Mouse (Mus musculus) intestine, embryonic 14.5 days (tissue): Measurements from ENCODE around the gene Sf3a3. TPM values are rescaled to one million over a fixed set of nuclear protein-coding genes. Genes with fewer than 3 reads are reported as not detected.

Experiments used
- ATAC-seq: fragments of 200-750 bp; cut with Nextera tagmentation; replicated peaks from 2 replicates; pipeline ENCODE4 v1.8.0; 2017; ENCODE audit warnings: low read depth, moderate number of reproducible peaks, moderate TSS enrichment, moderate library complexity; ENCODE audit not compliant: low FRiP score, low TSS enrichment
- DNase-seq: peaks from one replicate; pipeline ENCODE4 v3.0.0-alpha.2; 2018; ENCODE audit warnings: low spot score
- H3K27ac ChIP-seq: fragments of 300-500 bp; sonication (generic); 2 replicates; pipeline ENCODE4 v1.5.1; 2014; ENCODE audit warnings: low read depth, mild to moderate bottlenecking, control low read depth
- H3K27me3 ChIP-seq: fragments of 300-500 bp; sonication (generic); replicated peaks from 2 replicates; pipeline ENCODE4 v1.6.1; 2014; ENCODE audit warnings: low read length, control low read depth; ENCODE audit not compliant: control insufficient read depth, insufficient read depth
- H3K36me3 ChIP-seq: fragments of 300-500 bp; sonication (generic); 2 replicates; pipeline ENCODE4 v1.6.1; 2014; ENCODE audit warnings: low read length, control low read depth; ENCODE audit not compliant: control insufficient read depth, insufficient read depth
- H3K4me1 ChIP-seq: fragments of 300-500 bp; sonication (generic); replicated peaks from 2 replicates; pipeline ENCODE4 v1.6.1; 2014; ENCODE audit warnings: low read length, control low read depth, mixed read lengths; ENCODE audit not compliant: control insufficient read depth, insufficient read depth
- H3K4me2 ChIP-seq: fragments of 300-500 bp; sonication (generic); 2 replicates; pipeline ENCODE4 v1.6.1; 2014; ENCODE audit warnings: low read length
- H3K4me3 ChIP-seq: fragments of 300-500 bp; sonication (generic); 2 replicates; pipeline ENCODE4 v1.5.1; 2014; ENCODE audit warnings: low read depth, low read length, control low read depth, mixed read lengths
- H3K9ac ChIP-seq: fragments of 300-500 bp; sonication (generic); 2 replicates; pipeline ENCODE4 v1.6.1; 2014; ENCODE audit warnings: mild to moderate bottlenecking, low read length
- H3K9me3 ChIP-seq: fragments of 300-500 bp; sonication (generic); 2 replicates; pipeline ENCODE4 v1.6.1; 2016; ENCODE audit warnings: low read length, control low read depth; ENCODE audit not compliant: control insufficient read depth
- WGBS: fragments of 180-500 bp; shearing (Covaris S2); extraction: QIAGEN DNeasy Blood & Tissue Kit; methylation state at CpG from one replicate; pipeline ENCODE4 v1.1.7; 2014; 5-methylcytosine and 5-hydroxymethylcytosine counted together
- polyA plus RNA-seq: library from polyadenylated mRNA; unstranded; fragments of >200 nt; fragmentation: Nextera tagmentation; extraction: Ambion mirVana; gene quantifications from 2 replicates; pipeline ENCODE4 v1.2.1, GENCODE M21; 2014

The Sf3a3 gene
- polyA plus RNA-seq, 1 experiment from 2014 or later, result 142 TPM

- DNase-seq, result peak; percentile 88
- peak; percentile 85 for ATAC-seq
- H3K9me3 ChIP-seq, result no peaks in the 10 kb centered on the region
- peak within 1 kb of the TSS; percentile 83 for H3K4me3 ChIP-seq
- peak within 1 kb of the TSS; percentile 77 for H3K9ac ChIP-seq
- peaks cover 8% of the 10 kb centered on the region; the same call in 1 of the 2 replicates for H3K36me3 ChIP-seq
- peaks cover 7% of the 10 kb centered on the region for H3K4me1 ChIP-seq
- peaks cover 8% of the 10 kb centered on the region; the same call in 1 of the 2 replicates for H3K27me3 ChIP-seq
- H3K27ac ChIP-seq, result peak within 1 kb of the TSS; percentile 41; the same call in 1 of the 2 replicates
- H3K4me2 ChIP-seq, result peak within 1 kb of the TSS; percentile 64
- under 1% methylated on average over 43 of the region's 43 CpGs for WGBS
These were observed 21.3 kb upstream of the Sf3a3 start, which contains the start of gene Utp11 for GRCm38 (mm10) chr4:124693135-124693894. TSS of gene Utp11 (minus strand) at chr4:124693600.

DNA sequence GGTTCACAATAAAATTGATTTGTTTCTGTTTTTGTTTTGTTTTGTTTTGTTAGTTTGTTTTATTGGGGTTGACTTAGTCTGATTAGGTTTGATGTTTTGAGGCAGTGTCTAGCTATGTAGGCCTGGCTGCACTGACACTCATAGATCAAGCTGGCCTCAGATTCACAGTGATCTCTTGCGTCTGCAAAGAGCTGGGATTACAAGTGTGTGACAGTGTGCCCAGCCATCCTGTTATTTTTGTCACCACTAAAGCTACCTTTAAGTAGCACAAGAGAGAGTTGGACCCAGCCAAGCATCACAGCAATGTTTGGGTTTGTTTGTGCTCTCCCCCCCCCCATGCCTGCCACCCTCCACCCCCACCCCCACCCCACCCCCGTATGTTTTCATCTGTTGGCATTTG, 20.0 kb upstream of the Sf3a3 start:
- WGBS, result 85% methylated on average over 2 of the region's 2 CpGs
- DNase-seq (no peak), ATAC-seq (no peak)
- Histone ChIP-seq H3K9me3 (no peaks in the 10 kb centered on the region), H3K4me1 (peaks cover 10% of the 10 kb centered on the region), H3K9ac (no peak overlapping the region), H3K27me3 (peaks cover 8% of the 10 kb centered on the region; the same call in 1 of the 2 replicates), H3K4me2 (no peak overlapping the region), H3K36me3 (0 out of 2 replicates have a peak, but pooled peaks cover 1% of the 10 kb centered on the region), H3K4me3 (no peak overlapping the region), H3K27ac (no peak overlapping the region)

- WGBS, result 12% methylated on average over 18 of the region's 18 CpGs
- H3K9me3 ChIP-seq, result no peaks in the 10 kb centered on the region
- no peak overlapping the region for H3K4me3 ChIP-seq
- DNase-seq, result no peak
- H3K4me1 ChIP-seq, result peaks cover 16% of the 10 kb centered on the region
- peaks cover 8% of the 10 kb centered on the region; the same call in 1 of the 2 replicates for H3K27me3 ChIP-seq
- no peak for ATAC-seq
- H3K4me2 ChIP-seq, result peak overlapping the region; percentile 32
- H3K9ac ChIP-seq, result no peak overlapping the region
- no peak overlapping the region for H3K27ac ChIP-seq
- H3K36me3 ChIP-seq, result no peaks in the 10 kb centered on the region
These were observed 18.6 kb upstream of the Sf3a3 start for GRCm38 (mm10) chr4:124695786-124696516.

- Histone ChIP-seq H3K4me2 (peak overlapping the region; percentile 52), H3K9ac (peak overlapping the region; percentile 81), H3K36me3 (no peaks in the 10 kb centered on the region), H3K27ac (peak overlapping the region; percentile 76), H3K4me1 (peaks cover 39% of the 10 kb centered on the region), H3K4me3 (peak overlapping the region; percentile 62), H3K9me3 (no peaks in the 10 kb centered on the region), H3K27me3 (peaks cover 8% of the 10 kb centered on the region; the same call in 1 of the 2 replicates)
- WGBS, result 15% methylated on average over 6 of the region's 6 CpGs
- DNase-seq, result no peak
- no peak for ATAC-seq
These were observed 14.8 kb upstream of the Sf3a3 start for GRCm38 (mm10) chr4:124699791-124700190.

DNA sequence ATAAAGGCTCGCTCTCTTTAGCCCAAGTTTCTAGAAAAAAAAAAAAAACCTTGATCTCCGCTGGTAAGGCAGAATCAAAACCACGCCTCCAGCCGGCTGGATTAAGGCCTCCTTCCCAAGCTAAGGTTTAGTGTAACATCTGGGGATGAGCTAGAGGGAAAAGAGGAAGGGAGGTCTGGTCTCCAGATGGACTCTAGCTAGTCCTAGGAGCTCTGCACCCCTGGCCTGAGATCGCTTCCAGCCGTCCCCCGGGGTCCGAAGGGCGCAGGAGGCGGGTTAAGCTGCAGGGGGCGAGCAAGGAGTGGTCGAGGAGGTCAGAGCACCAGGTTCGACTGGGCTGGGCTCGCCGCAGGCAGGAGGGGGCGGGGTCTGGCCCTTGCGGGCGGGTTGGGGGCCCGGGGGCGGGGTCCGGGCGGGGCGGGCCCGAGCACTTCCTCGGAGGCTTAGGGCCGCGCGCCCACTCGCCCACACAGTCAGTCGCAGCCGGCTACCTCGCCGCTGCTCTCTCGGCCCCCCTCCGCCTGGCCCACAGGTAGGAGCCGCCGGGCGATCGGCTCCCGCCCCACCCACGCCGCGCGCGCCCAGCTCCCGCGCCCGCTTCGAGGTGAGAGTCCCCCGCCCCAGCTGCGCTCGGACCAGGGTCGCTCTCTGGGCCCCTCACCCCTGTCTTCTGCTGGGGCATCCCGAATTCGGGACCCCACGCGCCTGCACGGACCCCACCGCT, 14.2 kb upstream of the Sf3a3 start, which contains the start of gene Fhl3:
TSS of gene Fhl3 (plus strand) at position 454 of the 724 bp plus-strand sequence.
- under 1% methylated on average over 31 of the region's 59 CpGs for WGBS
- DNase-seq, result peak; percentile 88

GRCm38 (mm10) chr4:124701052-124701845, 13.3 kb upstream of the Sf3a3 start:
- DNase-seq, result peak; percentile 75
- Histone ChIP-seq H3K4me3 (peak overlapping the region; percentile 62), H3K36me3 (peaks cover 8% of the 10 kb centered on the region), H3K27ac (peak overlapping the region; percentile 76), H3K4me1 (peaks cover 50% of the 10 kb centered on the region), H3K4me2 (peak overlapping the region; percentile 52), H3K9me3 (no peaks in the 10 kb centered on the region), H3K27me3 (no peaks in the 10 kb centered on the region), H3K9ac (peak overlapping the region; percentile 81)
- WGBS, result 3% methylated on average over 22 of the region's 22 CpGs
- no peak for ATAC-seq

More for the DNA sequence above, 14.2 kb upstream of the Sf3a3 start, which contains the start of gene Fhl3:
- Histone ChIP-seq H3K36me3 (no peaks in the 10 kb centered on the region), H3K27me3 (peaks cover 4% of the 10 kb centered on the region; the same call in 1 of the 2 replicates), H3K4me1 (peaks cover 45% of the 10 kb centered on the region), H3K9ac (peak within 1 kb of the TSS; percentile 81), H3K9me3 (no peaks in the 10 kb centered on the region), H3K4me3 (peak within 1 kb of the TSS; percentile 62), H3K27ac (peak within 1 kb of the TSS; percentile 76), H3K4me2 (peak within 1 kb of the TSS; percentile 52)
- peak; percentile 70 for ATAC-seq

- Histone ChIP-seq H3K27ac (peak overlapping the region; percentile 76; the same call in 1 of the 2 replicates), H3K9me3 (no peaks in the 10 kb centered on the region), H3K4me1 (peaks cover 50% of the 10 kb centered on the region), H3K4me3 (peak overlapping the region; percentile 62), H3K36me3 (peaks cover 14% of the 10 kb centered on the region), H3K27me3 (no peaks in the 10 kb centered on the region), H3K9ac (0 out of 2 replicates have a peak overlapping the region, but pooled peaks have one; percentile 10), H3K4me2 (peak overlapping the region; percentile 52)
- 54% methylated on average over 5 of the region's 5 CpGs for WGBS
- DNase-seq (no peak), ATAC-seq (no peak)
These were observed 12.7 kb upstream of the Sf3a3 start for GRCm38 (mm10) chr4:124701916-124702315.
